Mouse (Mus musculus): Measurements from ENCODE around the gene Cst6. TPM values are rescaled to one million over a fixed set of nuclear protein-coding genes. Genes with fewer than 3 reads are reported as not detected.

Cst6 gene
- polyA plus RNA-seq, 1 experiment from 2014 or later, result not detected

- no peaks in the 10 kb centered on the region for H3K27me3 ChIP-seq (ENCODE audit: insufficient read depth, low read length)
- H3K4me2 ChIP-seq (replicated peaks; ENCODE audit: low read depth, low read length), result no peak overlapping the region
- H3K9me3 ChIP-seq (ENCODE audit: low read length), result no peaks in the 10 kb centered on the region
- no peak overlapping the region; the same call in 1 of the 2 replicates for H3K9ac ChIP-seq (replicated peaks; ENCODE audit: low read length)
- no peak for ATAC-seq (ENCODE audit: low FRiP score, low TSS enrichment)
- no peak overlapping the region for H3K27ac ChIP-seq (ENCODE audit: low read length)
- H3K4me3 ChIP-seq (ENCODE audit: low read length), result no peak overlapping the region
- WGBS, result 65% methylated on average over 5 of the region's 5 CpGs
- H3K36me3 ChIP-seq (ENCODE audit: insufficient read depth, low read length), result no peaks in the 10 kb centered on the region
- H3K4me1 ChIP-seq (ENCODE audit: insufficient read depth, low read length), result peaks cover 3% of the 10 kb centered on the region; the same call in 1 of the 2 replicates
Observed at GRCm38 (mm10) chr19:5334741-5335140, 14.6 kb downstream of the Cst6 start.

GRCm38 (mm10) chr19:5327970-5328369 is 21.4 kb downstream of the Cst6 start:
- no peaks in the 10 kb centered on the region for H3K9me3 ChIP-seq (ENCODE audit: low read length)
- no peaks in the 10 kb centered on the region for H3K27me3 ChIP-seq (ENCODE audit: insufficient read depth, low read length)
- H3K36me3 ChIP-seq (ENCODE audit: insufficient read depth, low read length), result no peaks in the 10 kb centered on the region
- H3K9ac ChIP-seq (replicated peaks; ENCODE audit: low read length), result no peak overlapping the region
- no peak overlapping the region for H3K4me2 ChIP-seq (replicated peaks; ENCODE audit: low read depth, low read length)
- peak; percentile 57; the same call in 1 of the 2 replicates for ATAC-seq (ENCODE audit: low FRiP score, low TSS enrichment)
- no peaks in the 10 kb centered on the region; the same call in 1 of the 2 replicates for H3K4me1 ChIP-seq (ENCODE audit: insufficient read depth, low read length)
- no peak overlapping the region for H3K4me3 ChIP-seq (ENCODE audit: low read length)
- peak overlapping the region; percentile 61 for H3K27ac ChIP-seq (ENCODE audit: low read length)
- 77% methylated on average over 19 of the region's 19 CpGs for WGBS

GRCm38 (mm10) chr19:5323801-5324200 is 25.6 kb downstream of the Cst6 start:
- no peak overlapping the region for H3K9ac ChIP-seq (replicated peaks; ENCODE audit: low read length)
- 28% methylated on average over 17 of the region's 17 CpGs for WGBS
- H3K4me2 ChIP-seq (replicated peaks; ENCODE audit: low read depth, low read length), result peak overlapping the region; percentile 50

GRCm38 (mm10) chr19:5313189-5313588 is 36.2 kb downstream of the Cst6 start:
- no peak overlapping the region for H3K4me2 ChIP-seq (replicated peaks; ENCODE audit: low read depth, low read length)
- WGBS, result 90% methylated on average over 8 of the region's 8 CpGs
- no peaks in the 10 kb centered on the region for H3K36me3 ChIP-seq (ENCODE audit: insufficient read depth, low read length)
- H3K27me3 ChIP-seq (ENCODE audit: insufficient read depth, low read length), result no peaks in the 10 kb centered on the region
- peaks cover 3% of the 10 kb centered on the region; the same call in 1 of the 2 replicates for H3K9me3 ChIP-seq (ENCODE audit: low read length)
- no peak overlapping the region for H3K9ac ChIP-seq (replicated peaks; ENCODE audit: low read length)
- no peak for ATAC-seq (ENCODE audit: low FRiP score, low TSS enrichment)
- no peak overlapping the region for H3K4me3 ChIP-seq (ENCODE audit: low read length)
- H3K27ac ChIP-seq (ENCODE audit: low read length), result no peak overlapping the region
- no peaks in the 10 kb centered on the region for H3K4me1 ChIP-seq (ENCODE audit: insufficient read depth, low read length)

More at GRCm38 (mm10) chr19:5323801-5324200, 25.6 kb downstream of the Cst6 start:
- peak overlapping the region; percentile 16; the same call in 1 of the 2 replicates for H3K27ac ChIP-seq (ENCODE audit: low read length)
- no peak for ATAC-seq (ENCODE audit: low FRiP score, low TSS enrichment)
- H3K27me3 ChIP-seq (ENCODE audit: insufficient read depth, low read length), result no peaks in the 10 kb centered on the region
- H3K9me3 ChIP-seq (ENCODE audit: low read length), result no peaks in the 10 kb centered on the region
- peak overlapping the region; percentile 25 for H3K4me3 ChIP-seq (ENCODE audit: low read length)
- no peaks in the 10 kb centered on the region for H3K36me3 ChIP-seq (ENCODE audit: insufficient read depth, low read length)
- no peaks in the 10 kb centered on the region; the same call in 1 of the 2 replicates for H3K4me1 ChIP-seq (ENCODE audit: insufficient read depth, low read length)

- no peaks in the 10 kb centered on the region for H3K36me3 ChIP-seq (ENCODE audit: insufficient read depth, low read length)
- H3K4me1 ChIP-seq (ENCODE audit: insufficient read depth, low read length), result peaks cover 3% of the 10 kb centered on the region; the same call in 1 of the 2 replicates
- WGBS, result 81% methylated on average over 7 of the region's 7 CpGs
- no peak overlapping the region for H3K4me3 ChIP-seq (ENCODE audit: low read length)
- no peak overlapping the region for H3K9ac ChIP-seq (replicated peaks; ENCODE audit: low read length)
- H3K27ac ChIP-seq (ENCODE audit: low read length), result no peak overlapping the region
- H3K27me3 ChIP-seq (ENCODE audit: insufficient read depth, low read length), result no peaks in the 10 kb centered on the region
- ATAC-seq (ENCODE audit: low FRiP score, low TSS enrichment), result no peak
- no peak overlapping the region for H3K4me2 ChIP-seq (replicated peaks; ENCODE audit: low read depth, low read length)
- peaks cover 13% of the 10 kb centered on the region for H3K9me3 ChIP-seq (ENCODE audit: low read length)
Observed at GRCm38 (mm10) chr19:5309025-5309424, 40.3 kb downstream of the Cst6 start.

- no peak for ATAC-seq (ENCODE audit: low FRiP score, low TSS enrichment)
- 41% methylated on average over 98 of the region's 98 CpGs for WGBS
- H3K36me3 ChIP-seq (ENCODE audit: insufficient read depth, low read length), result no peaks in the 10 kb centered on the region
Observed at GRCm38 (mm10) chr19:5306968-5307734, 42.2 kb downstream of the Cst6 start.

GRCm38 (mm10) chr19:5306279-5306678 is 43.1 kb downstream of the Cst6 start:
- Histone ChIP-seq H3K27ac (ENCODE audit: low read length) (no peak overlapping the region), H3K9ac (replicated peaks; ENCODE audit: low read length) (no peak overlapping the region), H3K4me3 (ENCODE audit: low read length) (no peak overlapping the region), H3K27me3 (ENCODE audit: insufficient read depth, low read length) (no peaks in the 10 kb centered on the region), H3K36me3 (ENCODE audit: insufficient read depth, low read length) (no peaks in the 10 kb centered on the region), H3K4me1 (ENCODE audit: insufficient read depth, low read length) (peaks cover 3% of the 10 kb centered on the region; the same call in 1 of the 2 replicates), H3K9me3 (ENCODE audit: low read length) (peaks cover 13% of the 10 kb centered on the region), H3K4me2 (replicated peaks; ENCODE audit: low read depth, low read length) (no peak overlapping the region)
- ATAC-seq (ENCODE audit: low FRiP score, low TSS enrichment), result no peak
- 89% methylated on average over 6 of the region's 6 CpGs for WGBS

More at GRCm38 (mm10) chr19:5306968-5307734, 42.2 kb downstream of the Cst6 start:
- peaks cover 3% of the 10 kb centered on the region; the same call in 1 of the 2 replicates for H3K4me1 ChIP-seq (ENCODE audit: insufficient read depth, low read length)
- no peak overlapping the region for H3K27ac ChIP-seq (ENCODE audit: low read length)
- peak overlapping the region; percentile 48 for H3K4me2 ChIP-seq (replicated peaks; ENCODE audit: low read depth, low read length)
- peaks cover 13% of the 10 kb centered on the region for H3K9me3 ChIP-seq (ENCODE audit: low read length)
- peak overlapping the region; percentile 26 for H3K4me3 ChIP-seq (ENCODE audit: low read length)
- H3K9ac ChIP-seq (replicated peaks; ENCODE audit: low read length), result peak overlapping the region; percentile 14; the same call in 1 of the 2 replicates
- no peaks in the 10 kb centered on the region for H3K27me3 ChIP-seq (ENCODE audit: insufficient read depth, low read length)

GRCm38 (mm10) chr19:5302455-5302854 is 46.9 kb downstream of the Cst6 start:
- Histone ChIP-seq H3K27me3 (ENCODE audit: insufficient read depth, low read length) (no peaks in the 10 kb centered on the region), H3K9me3 (ENCODE audit: low read length) (peaks cover 7% of the 10 kb centered on the region), H3K4me1 (ENCODE audit: insufficient read depth, low read length) (peaks cover 7% of the 10 kb centered on the region; the same call in 1 of the 2 replicates), H3K27ac (ENCODE audit: low read length) (no peak overlapping the region), H3K4me3 (ENCODE audit: low read length) (no peak overlapping the region), H3K4me2 (replicated peaks; ENCODE audit: low read depth, low read length) (no peak overlapping the region), H3K36me3 (ENCODE audit: insufficient read depth, low read length) (no peaks in the 10 kb centered on the region), H3K9ac (replicated peaks; ENCODE audit: low read length) (no peak overlapping the region)
- 23% methylated on average over 4 of the region's 4 CpGs for WGBS
- no peak for ATAC-seq (ENCODE audit: low FRiP score, low TSS enrichment)

- WGBS, result 76% methylated on average over 6 of the region's 6 CpGs
- no peak overlapping the region for H3K9ac ChIP-seq (replicated peaks; ENCODE audit: low read length)
- no peak for ATAC-seq (ENCODE audit: low FRiP score, low TSS enrichment)
Observed at GRCm38 (mm10) chr19:5300588-5300987, 48.8 kb downstream of the Cst6 start.

More at GRCm38 (mm10) chr19:5300588-5300987, 48.8 kb downstream of the Cst6 start:
- Histone ChIP-seq H3K36me3 (ENCODE audit: insufficient read depth, low read length) (no peaks in the 10 kb centered on the region), H3K4me3 (ENCODE audit: low read length) (no peak overlapping the region), H3K27ac (ENCODE audit: low read length) (no peak overlapping the region), H3K4me1 (ENCODE audit: insufficient read depth, low read length) (peaks cover 21% of the 10 kb centered on the region), H3K9me3 (ENCODE audit: low read length) (no peaks in the 10 kb centered on the region), H3K27me3 (ENCODE audit: insufficient read depth, low read length) (no peaks in the 10 kb centered on the region), H3K4me2 (replicated peaks; ENCODE audit: low read depth, low read length) (no peak overlapping the region)
